Mouse (Mus musculus) MEL (cell line): Measurements from ENCODE around the gene Mum1. TPM values are rescaled to one million over a fixed set of nuclear protein-coding genes. Genes with fewer than 3 reads are reported as not detected.
A peak's percentile ranks its signal among the peaks of the same experiment; 100 is the strongest.

ENCODE experiments used
- DNase-seq: peaks from one replicate; pipeline ENCODE4 v3.0.0; 2011; ENCODE audit warnings: low read depth, low spot score
- H3K27ac ChIP-seq: 2 replicates; pipeline ENCODE4 v1.5.1; 2012; ENCODE audit warnings: low read depth, mild to moderate bottlenecking, control low read depth, low read length, moderate library complexity; ENCODE audit not compliant: control insufficient read depth
- H3K27me3 ChIP-seq, 2 experiments: fragments of 150-350 bp in 1 of 2; sonication (generic) in 1 of 2; 2 replicates each; pipeline ENCODE4 v1.6.1; 2012; ENCODE audit warnings: low read length in 2 of 2, mild to moderate bottlenecking in 2 of 2, improper control_type of control experiment in 1 of 2, moderate library complexity in 1 of 2; ENCODE audit not compliant: insufficient read depth in 2 of 2, control insufficient read depth in 1 of 2
- H3K36me3 ChIP-seq, 2 experiments: 2 replicates each; pipeline ENCODE4 v1.6.1; 2012 to 2014; ENCODE audit warnings: low read length in 2 of 2, improper control_type of control experiment in 1 of 2, inconsistent platforms in 1 of 2, mild to moderate bottlenecking in 1 of 2; ENCODE audit not compliant: insufficient read depth in 2 of 2, control insufficient read depth in 1 of 2
- H3K4me1 ChIP-seq, 2 experiments: fragments of 150-350 bp in 1 of 2; sonication (generic) in 1 of 2; 2 replicates each; pipeline ENCODE4 v1.6.1; 2012; ENCODE audit warnings: low read length in 2 of 2, improper control_type of control experiment in 1 of 2, mild to moderate bottlenecking in 1 of 2; ENCODE audit not compliant: insufficient read depth in 2 of 2, control insufficient read depth in 1 of 2
- H3K4me3 ChIP-seq, 2 experiments: fragments of 150-350 bp in 1 of 2; sonication (generic) in 1 of 2; 2 replicates each; pipeline ENCODE4 v1.5.1; 2012; ENCODE audit warnings: low read depth in 2 of 2, low read length in 2 of 2, mild to moderate bottlenecking in 2 of 2, moderate library complexity in 2 of 2, control low read depth in 1 of 2, improper control_type of control experiment in 1 of 2; ENCODE audit not compliant: control insufficient read depth in 1 of 2, insufficient read depth in 1 of 2
- H3K79me2 ChIP-seq: 2 replicates; pipeline ENCODE4 v1.6.1; 2012; ENCODE audit warnings: mild to moderate bottlenecking, low read length, moderate library complexity; ENCODE audit not compliant: control insufficient read depth, poor library complexity, insufficient read depth
- H3K9ac ChIP-seq: 2 replicates; pipeline ENCODE4 v1.6.1; 2012; ENCODE audit warnings: low read depth, mild to moderate bottlenecking, control low read depth, low read length, moderate library complexity; ENCODE audit not compliant: control insufficient read depth, poor library complexity, severe bottlenecking
- H3K9me3 ChIP-seq: fragments of 150-350 bp; sonication (generic); replicated peaks from 2 replicates; pipeline ENCODE4 v1.6.1; 2012; ENCODE audit warnings: mild to moderate bottlenecking, low read length, improper control_type of control experiment, moderate library complexity; ENCODE audit not compliant: insufficient read depth
- CTCF ChIP-seq, 3 experiments: IDR thresholded peaks in 2 of 3; conservative IDR thresholded peaks in 1 of 3; 2 replicates each; pipeline ENCODE4 v1.5.1; 2011 to 2012; ENCODE audit warnings: low read length in 3 of 3, low read depth in 2 of 3, mild to moderate bottlenecking in 2 of 3, improper control_type of control experiment in 1 of 3, inconsistent platforms in 1 of 3, mixed read lengths in 1 of 3, moderate library complexity in 1 of 3; ENCODE audit not compliant: control insufficient read depth in 1 of 3, insufficient read depth in 1 of 3, poor library complexity in 1 of 3, severe bottlenecking in 1 of 3
- ELF1 ChIP-seq: IDR thresholded peaks from 2 replicates; pipeline ENCODE4 v1.6.1; 2014; ENCODE audit warnings: low read depth, mild to moderate bottlenecking, inconsistent platforms, low read length, improper control_type of control experiment, moderate library complexity
- ETS1 ChIP-seq: IDR thresholded peaks from 2 replicates; pipeline ENCODE4 v1.6.1; 2012; ENCODE audit warnings: low read depth, mild to moderate bottlenecking, inconsistent platforms, low read length, improper control_type of control experiment, moderate library complexity
- MAX ChIP-seq: IDR thresholded peaks from 2 replicates; pipeline ENCODE4 v1.6.1; 2011; ENCODE audit warnings: low read length, improper control_type of control experiment
- MAZ ChIP-seq: IDR thresholded peaks from 2 replicates; pipeline ENCODE4 v1.6.1; 2012; ENCODE audit warnings: low read depth, mild to moderate bottlenecking, inconsistent platforms, low read length, improper control_type of control experiment
- MEF2A ChIP-seq: IDR thresholded peaks from 2 replicates; pipeline ENCODE4 v1.6.1; 2014; ENCODE audit warnings: low read depth, mild to moderate bottlenecking, inconsistent platforms, low read length, improper control_type of control experiment; ENCODE audit not compliant: poor library complexity, insufficient replicate concordance, severe bottlenecking; ENCODE audit errors: extremely low read depth
- MYC ChIP-seq: IDR thresholded peaks from 2 replicates; pipeline ENCODE4 v1.6.1; 2011; ENCODE audit warnings: low read depth, mild to moderate bottlenecking, low read length, improper control_type of control experiment, moderate library complexity
- NELFE ChIP-seq: IDR thresholded peaks from 2 replicates; pipeline ENCODE4 v1.6.1; 2011; ENCODE audit warnings: low read depth, low read length, improper control_type of control experiment
- POLR2A ChIP-seq, 2 experiments: IDR thresholded peaks; 2 replicates each; pipeline ENCODE4 v1.6.1; 2011 to 2012; ENCODE audit warnings: low read length in 2 of 2, mild to moderate bottlenecking in 2 of 2, control low read depth in 1 of 2, improper control_type of control experiment in 1 of 2, low read depth in 1 of 2, moderate library complexity in 1 of 2; ENCODE audit not compliant: control insufficient read depth in 1 of 2, insufficient read depth in 1 of 2, poor library complexity in 1 of 2
- POLR2AphosphoS5 ChIP-seq: IDR thresholded peaks from 2 replicates; pipeline ENCODE4 v1.6.1; 2012; ENCODE audit warnings: low read depth, borderline replicate concordance, mild to moderate bottlenecking, inconsistent platforms, low read length, moderate library complexity, mixed read lengths
- RAD21 ChIP-seq: IDR thresholded peaks from 2 replicates; pipeline ENCODE4 v1.6.1; 2011; ENCODE audit warnings: mild to moderate bottlenecking, low read depth, low read length, improper control_type of control experiment
- RCOR1 ChIP-seq: IDR thresholded peaks from 2 replicates; pipeline ENCODE4 v1.6.1; 2012; ENCODE audit warnings: low read depth, mild to moderate bottlenecking, inconsistent platforms, low read length, improper control_type of control experiment
- SMC3 ChIP-seq: IDR thresholded peaks from 2 replicates; pipeline ENCODE4 v1.6.1; 2011; ENCODE audit warnings: low read depth, low read length, improper control_type of control experiment
- TAL1 ChIP-seq: IDR thresholded peaks from 2 replicates; pipeline ENCODE4 v1.6.1; 2012; ENCODE audit warnings: mild to moderate bottlenecking, inconsistent platforms, low read length, moderate library complexity, mixed read lengths
- TBP ChIP-seq: IDR thresholded peaks from 2 replicates; pipeline ENCODE4 v1.8.0; 2011; ENCODE audit warnings: low read depth, low read length, improper control_type of control experiment
- UBTF ChIP-seq: IDR thresholded peaks from 2 replicates; pipeline ENCODE4 v1.6.1; 2012; ENCODE audit warnings: low read depth, mild to moderate bottlenecking, inconsistent platforms, low read length, improper control_type of control experiment, moderate library complexity, borderline replicate concordance; ENCODE audit not compliant: insufficient read depth
- ZC3H11A ChIP-seq: IDR thresholded peaks from 2 replicates; pipeline ENCODE4 v1.6.1; 2012; ENCODE audit warnings: low read depth, mild to moderate bottlenecking, inconsistent platforms, low read length, improper control_type of control experiment
- ZMIZ1 ChIP-seq: IDR thresholded peaks from 2 replicates; pipeline ENCODE4 v1.6.1; 2012; ENCODE audit warnings: low read depth, mild to moderate bottlenecking, inconsistent platforms, low read length, improper control_type of control experiment, moderate library complexity
- polyA plus RNA-seq, 2 experiments: library from polyadenylated mRNA; stranded (reverse) in 1 of 2; unstranded in 1 of 2; fragments of >175 nt in 1 of 2; fragments of >200 nt in 1 of 2; gene quantifications; 2 replicates each; pipeline versions ENCODE4 v1.2.1 to v1.2.4; 2012; ENCODE audit warnings: low replicate concordance in 2 of 2, low read depth in 1 of 2; ENCODE audit not compliant: insufficient read length in 2 of 2, insufficient read depth in 1 of 2, missing spikeins in 1 of 2
- total RNA-seq: library from RNA; depleted of rRNA; stranded (reverse); fragments of 300-350 nt; gene quantifications from 2 replicates; pipeline ENCODE4 v1.2.3, GENCODE M21; 2012

The Mum1 gene
- total and polyA plus RNA-seq, 3 experiments = 34.0 to 55.2 (median 35.3) TPM

GRCm38 (mm10) chr10:80199440-80200008 is 26.7 kb upstream of the Mum1 start:
- Histone ChIP-seq H3K27ac (no peak overlapping the region), H3K9me3 (no peaks in the 10 kb centered on the region), H3K27me3 (peaks cover 4 to 10% of the 10 kb centered on the region in 2 experiments), H3K9ac (no peak overlapping the region), H3K4me3 (no peak overlapping the region), H3K4me1 (no peaks in the 10 kb centered on the region), H3K36me3 (no peaks in the 10 kb centered on the region), H3K79me2 (no peaks in the 10 kb centered on the region)
- DNase-seq = peak; percentile 84
- TF ChIP-seq ZC3H11A (peak; percentile 61), SMC3 (peak; percentile 89), ETS1 (no peak), RAD21 (peak; percentile 67), TBP (no peak), MAX (no peak), CTCF (IDR thresholded peaks at IDR 0.05 in 2 of 3, conservative IDR thresholded peaks at IDR 0.05 in 1 of 3; ENCODE audit: control insufficient read depth in 1 of 3, insufficient read depth in 1 of 3, low read depth in 2 of 3, low read length in 3 of 3, poor library complexity in 1 of 3, severe bottlenecking in 1 of 3) (peak; percentile 89 to 92 (median 91))

GRCm38 (mm10) chr10:80200485-80200884 is 25.7 kb upstream of the Mum1 start:
- Histone ChIP-seq H3K27me3 (peaks cover 4 to 16% of the 10 kb centered on the region in 2 experiments), H3K4me3 (no peak overlapping the region), H3K9ac (no peak overlapping the region), H3K79me2 (no peaks in the 10 kb centered on the region), H3K9me3 (no peaks in the 10 kb centered on the region), H3K36me3 (no peaks in the 10 kb centered on the region), H3K27ac (no peak overlapping the region), H3K4me1 (no peaks in the 10 kb centered on the region)
- TF ChIP-seq RCOR1 (no peak), MEF2A (no peak), TAL1 (no peak), MYC (no peak), UBTF (no peak)
- DNase-seq = no peak

GRCm38 (mm10) chr10:80204055-80204454 is 22.2 kb upstream of the Mum1 start:
- Histone ChIP-seq H3K79me2 (no peaks in the 10 kb centered on the region), H3K27ac (no peak overlapping the region), H3K36me3 (no peaks in the 10 kb centered on the region), H3K27me3 (peaks cover 16 to 31% of the 10 kb centered on the region in 2 experiments), H3K4me3 (no peak overlapping the region), H3K9ac (no peak overlapping the region), H3K4me1 (no peaks in the 10 kb centered on the region), H3K9me3 (no peaks in the 10 kb centered on the region)
- DNase-seq = no peak
- TF ChIP-seq UBTF (no peak), POLR2A (IDR thresholded peaks at IDR 0.05; ENCODE audit: control insufficient read depth in 1 of 2, insufficient read depth in 1 of 2, low read depth in 1 of 2, low read length in 2 of 2, poor library complexity in 1 of 2) (no peak), SMC3 (no peak), ELF1 (no peak), NELFE (no peak), MAZ (no peak), TBP (no peak), ZMIZ1 (no peak), ZC3H11A (no peak), POLR2AphosphoS5 (no peak)
